Mouse (Mus musculus) left cerebral cortex, postnatal 4 days (tissue): Measurements from ENCODE around the gene Pih1d1. TPM values are rescaled to one million over a fixed set of nuclear protein-coding genes. Genes with fewer than 3 reads are reported as not detected.
"Not testable (repeated sequence)": the region's sequence is repeated elsewhere in the genome, so short reads cannot be mapped to it uniquely, and the experiment has no call there.

Experiments
- DNase-seq: peaks from one replicate; pipeline ENCODE4 v3.0.0-alpha.2; 2022
- intact Hi-C: fragments of 180-260 bp; cut with DNase I; formaldehyde crosslinking; loops from one replicate; pipeline ENCODE4 v1.15.1; 2025
- total RNA-seq, 2 experiments: library from RNA; stranded (reverse); gene quantifications; 2 replicates each; pipeline ENCODE4 v1.2.3; 2021

The Pih1d1 gene
- total RNA-seq, 2 experiments from 2014 or later: 100 to 101 TPM

- no peak for DNase-seq
- intact Hi-C loops: loop anchor here (5.0 kb wide), 1 partner anchor 132 kb away; no protein-coding TSS in a partner anchor
Observed at GRCm38 (mm10) chr7:45164833-45165232, 10.7 kb downstream of the Pih1d1 start.

- intact Hi-C loops: no loop called here
- DNase-seq: no peak
Observed at GRCm38 (mm10) chr7:45165701-45166100, 11.6 kb downstream of the Pih1d1 start.

GRCm38 (mm10) chr7:45166950-45167401, 12.9 kb downstream of the Pih1d1 start:
- intact Hi-C loops: no loop called here
- DNase-seq: no peak

- intact Hi-C loops: no loop called here
- DNase-seq: no peak
Observed at GRCm38 (mm10) chr7:45167761-45168445, 13.8 kb downstream of the Pih1d1 start.

GRCm38 (mm10) chr7:45168656-45169055, 14.6 kb downstream of the Pih1d1 start:
- DNase-seq: no peak
- intact Hi-C loops: no loop called here

- intact Hi-C loops: no loop called here
- DNase-seq: no peak
Observed at GRCm38 (mm10) chr7:45169495-45169894, 15.4 kb downstream of the Pih1d1 start.

GRCm38 (mm10) chr7:45172974-45173373, 18.9 kb downstream of the Pih1d1 start:
- intact Hi-C loops: no loop called here
- no peak for DNase-seq

GRCm38 (mm10) chr7:45173772-45174171, 19.7 kb downstream of the Pih1d1 start:
- intact Hi-C loops, DNase-seq: not testable (repeated sequence)

GRCm38 (mm10) chr7:45174567-45175280, 20.6 kb downstream of the Pih1d1 start:
- intact Hi-C loops: no loop called here
- DNase-seq: no peak

GRCm38 (mm10) chr7:45175398-45175797, 21.3 kb downstream of the Pih1d1 start:
- intact Hi-C loops: no loop called here
- DNase-seq: no peak

GRCm38 (mm10) chr7:45175929-45176328, 21.8 kb downstream of the Pih1d1 start:
- intact Hi-C loops: no loop called here
- DNase-seq: no peak

- DNase-seq: no peak
- intact Hi-C loops: no loop called here
Observed at GRCm38 (mm10) chr7:45176356-45176755, 22.3 kb downstream of the Pih1d1 start.

GRCm38 (mm10) chr7:45178550-45178949, 24.4 kb downstream of the Pih1d1 start:
- intact Hi-C loops: no loop called here
- DNase-seq: no peak

- intact Hi-C loops: no loop called here
- DNase-seq: no peak
Observed at GRCm38 (mm10) chr7:45179469-45179868, 25.4 kb downstream of the Pih1d1 start, which contains the start of gene Gfy. Gene Gfy (minus strand): TSS chr7:45179569.

GRCm38 (mm10) chr7:45180896-45181477, 26.9 kb downstream of the Pih1d1 start, which contains the start of gene Pth2:
Gene Pth2 (plus strand): TSS chr7:45180995.
- intact Hi-C loops: no loop called here

GRCm38 (mm10) chr7:45181540-45181939, 27.4 kb downstream of the Pih1d1 start:
- intact Hi-C loops: no loop called here
- no peak for DNase-seq

More at GRCm38 (mm10) chr7:45180896-45181477, 26.9 kb downstream of the Pih1d1 start, which contains the start of gene Pth2:
- DNase-seq: no peak

- DNase-seq: peak; percentile 76
- intact Hi-C loops: no loop called here
Observed at GRCm38 (mm10) chr7:45182199-45182601, 28.1 kb downstream of the Pih1d1 start.

GRCm38 (mm10) chr7:45182606-45183005, 28.5 kb downstream of the Pih1d1 start:
- no peak for DNase-seq
- intact Hi-C loops: no loop called here

- intact Hi-C loops: no loop called here
- DNase-seq: no peak
Observed at GRCm38 (mm10) chr7:45183672-45184071, 29.6 kb downstream of the Pih1d1 start.

GRCm38 (mm10) chr7:45185921-45186320, 31.8 kb downstream of the Pih1d1 start:
- DNase-seq: no peak
- intact Hi-C loops: no loop called here

- DNase-seq: no peak
- intact Hi-C loops: no loop called here
Observed at GRCm38 (mm10) chr7:45189600-45189999, 35.5 kb downstream of the Pih1d1 start.
